Mouse (Mus musculus) kidney, embryonic 16.5 days (tissue): ENCODE results near the gene Fam167b. TPM values are rescaled to one million over a fixed set of nuclear protein-coding genes. Genes with fewer than 3 reads are reported as not detected.

Source experiments
- ATAC-seq: fragments of 200-750 bp; cut with Nextera tagmentation; 2 replicates; pipeline ENCODE4 v1.8.0; 2017; ENCODE audit warnings: moderate TSS enrichment; ENCODE audit not compliant: low FRiP score, low TSS enrichment
- H3K27ac ChIP-seq: fragments of 300-500 bp; sonication (generic); 2 replicates; pipeline ENCODE4 v1.5.1; 2014; ENCODE audit warnings: low read length
- H3K27me3 ChIP-seq: fragments of 300-500 bp; sonication (generic); 2 replicates; pipeline ENCODE4 v1.6.1; 2014; ENCODE audit warnings: low read length, control low read depth, mixed read lengths; ENCODE audit not compliant: insufficient read depth
- H3K36me3 ChIP-seq: fragments of 300-500 bp; sonication (generic); 2 replicates; pipeline ENCODE4 v1.6.1; 2014; ENCODE audit warnings: low read length, control low read depth, mixed read lengths; ENCODE audit not compliant: insufficient read depth
- H3K4me1 ChIP-seq: fragments of 300-500 bp; sonication (generic); 2 replicates; pipeline ENCODE4 v1.6.1; 2014; ENCODE audit warnings: low read length, control low read depth, mixed read lengths; ENCODE audit not compliant: insufficient read depth
- H3K4me2 ChIP-seq: fragments of 300-500 bp; sonication (generic); replicated peaks from 2 replicates; pipeline ENCODE4 v1.6.1; 2014; ENCODE audit warnings: low read depth, low read length
- H3K4me3 ChIP-seq: fragments of 300-500 bp; sonication (generic); 2 replicates; pipeline ENCODE4 v1.5.1; 2014; ENCODE audit warnings: mild to moderate bottlenecking, low read length
- H3K9ac ChIP-seq: fragments of 300-500 bp; sonication (generic); replicated peaks from 2 replicates; pipeline ENCODE4 v1.6.1; 2014; ENCODE audit warnings: low read length
- H3K9me3 ChIP-seq: fragments of 300-500 bp; sonication (generic); 2 replicates; pipeline ENCODE4 v1.6.1; 2016; ENCODE audit warnings: low read length, control low read depth
- WGBS: fragments of 180-500 bp; shearing (Covaris S2); extraction: QIAGEN DNeasy Blood & Tissue Kit; methylation state at CpG from one replicate; pipeline ENCODE4 v1.1.7; 2014; 5-methylcytosine and 5-hydroxymethylcytosine counted together
- polyA plus RNA-seq: library from polyadenylated mRNA; unstranded; fragments of >200 nt; fragmentation: Nextera tagmentation; extraction: Ambion mirVana; gene quantifications from 2 replicates; pipeline ENCODE4 v1.2.1, GENCODE M21; 2015

The Fam167b gene
- polyA plus RNA-seq, 1 experiment from 2014 or later, result 37.8 TPM

GRCm38 (mm10) chr4:129568366-129568765, 10.0 kb downstream of the Fam167b start:
- ATAC-seq, result no peak
- H3K27ac ChIP-seq, result no peak overlapping the region
- H3K4me3 ChIP-seq, result no peak overlapping the region
- peaks cover 3% of the 10 kb centered on the region for H3K4me1 ChIP-seq
- H3K27me3 ChIP-seq, result no peaks in the 10 kb centered on the region
- 88% methylated on average over 7 of the region's 7 CpGs for WGBS
- no peaks in the 10 kb centered on the region for H3K9me3 ChIP-seq
- H3K4me2 ChIP-seq, result no peak overlapping the region
- no peaks in the 10 kb centered on the region for H3K36me3 ChIP-seq
- H3K9ac ChIP-seq, result no peak overlapping the region

- no peak overlapping the region for H3K9ac ChIP-seq
- no peak for ATAC-seq
- H3K27me3 ChIP-seq, result no peaks in the 10 kb centered on the region
- no peak overlapping the region for H3K27ac ChIP-seq
- H3K4me2 ChIP-seq, result no peak overlapping the region
- H3K4me1 ChIP-seq, result peaks cover 6% of the 10 kb centered on the region
- 81% methylated on average over 6 of the region's 6 CpGs for WGBS
- H3K4me3 ChIP-seq, result no peak overlapping the region
- no peaks in the 10 kb centered on the region for H3K36me3 ChIP-seq
- no peaks in the 10 kb centered on the region for H3K9me3 ChIP-seq
Measured at GRCm38 (mm10) chr4:129565139-129565538, 13.2 kb downstream of the Fam167b start.

GRCm38 (mm10) chr4:129563718-129564117, 14.6 kb downstream of the Fam167b start:
- peaks cover 6% of the 10 kb centered on the region for H3K4me1 ChIP-seq
- 21% methylated on average over 8 of the region's 8 CpGs for WGBS
- H3K27ac ChIP-seq, result peak overlapping the region; percentile 44; the same call in 1 of the 2 replicates
- no peak overlapping the region for H3K4me2 ChIP-seq
- no peak overlapping the region for H3K9ac ChIP-seq
- H3K4me3 ChIP-seq, result no peak overlapping the region
- no peaks in the 10 kb centered on the region for H3K27me3 ChIP-seq
- ATAC-seq, result peak; percentile 87
- H3K9me3 ChIP-seq, result no peaks in the 10 kb centered on the region
- no peaks in the 10 kb centered on the region for H3K36me3 ChIP-seq

GRCm38 (mm10) chr4:129561184-129561583, 17.2 kb downstream of the Fam167b start:
- Histone ChIP-seq H3K27me3 (no peaks in the 10 kb centered on the region), H3K4me1 (peaks cover 19% of the 10 kb centered on the region), H3K36me3 (no peaks in the 10 kb centered on the region), H3K27ac (no peak overlapping the region), H3K9ac (no peak overlapping the region), H3K4me3 (no peak overlapping the region), H3K9me3 (no peaks in the 10 kb centered on the region), H3K4me2 (no peak overlapping the region)
- WGBS, result 74% methylated on average over 5 of the region's 5 CpGs
- no peak for ATAC-seq

- WGBS, result 81% methylated on average over 12 of the region's 12 CpGs
- Histone ChIP-seq H3K36me3 (no peaks in the 10 kb centered on the region), H3K9me3 (no peaks in the 10 kb centered on the region), H3K27ac (no peak overlapping the region), H3K27me3 (no peaks in the 10 kb centered on the region), H3K4me3 (no peak overlapping the region), H3K9ac (no peak overlapping the region), H3K4me1 (peaks cover 28% of the 10 kb centered on the region), H3K4me2 (no peak overlapping the region)
- ATAC-seq, result no peak
Measured at GRCm38 (mm10) chr4:129558321-129558955, 19.9 kb downstream of the Fam167b start.

- 0 out of 2 replicates have a peak, but pooled peaks have one; percentile 16 for ATAC-seq
- peak overlapping the region; percentile 79 for H3K27ac ChIP-seq
- 52% methylated on average over 9 of the region's 9 CpGs for WGBS
Measured at GRCm38 (mm10) chr4:129557256-129557808, 21.0 kb downstream of the Fam167b start.

DNA sequence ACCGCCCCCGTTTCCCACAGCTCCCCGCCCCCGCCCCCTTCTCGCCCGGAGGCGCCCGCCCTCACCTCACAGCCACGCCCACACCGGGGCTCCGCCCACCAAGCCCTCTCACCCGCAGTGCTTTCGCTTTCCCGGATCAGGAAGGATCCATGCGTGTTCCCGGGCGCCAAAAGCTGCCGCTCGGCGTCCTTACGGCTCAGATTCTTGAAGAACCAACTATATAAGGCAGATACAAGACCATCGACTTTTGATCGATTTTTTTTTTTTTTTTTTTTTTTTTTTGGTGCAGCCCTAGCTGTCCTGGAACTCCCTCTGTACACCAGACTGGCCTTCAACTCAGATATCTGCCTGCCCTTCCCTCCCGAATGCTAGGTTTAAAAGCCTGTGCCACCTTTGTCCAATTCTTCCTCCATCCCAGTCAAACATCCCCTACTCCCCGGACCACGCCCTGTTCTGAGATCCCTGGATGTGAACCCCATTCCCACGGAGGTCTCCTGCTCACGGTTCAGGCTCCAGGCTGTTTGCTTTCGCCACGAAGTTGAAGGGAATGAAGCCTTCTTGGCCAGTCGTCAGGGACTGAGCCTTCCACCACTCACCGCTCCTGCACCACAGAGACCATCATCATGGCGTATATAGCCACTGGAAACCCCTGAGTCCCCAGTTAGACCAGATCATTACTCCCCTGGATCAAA, 21.7 kb downstream of the Fam167b start:
- peak; percentile 80 for ATAC-seq
- H3K27me3 ChIP-seq, result no peaks in the 10 kb centered on the region
- peak overlapping the region; percentile 87 for H3K4me2 ChIP-seq
- peak overlapping the region; percentile 69 for H3K4me3 ChIP-seq
- peak overlapping the region; percentile 79 for H3K27ac ChIP-seq
- H3K36me3 ChIP-seq, result no peaks in the 10 kb centered on the region
- WGBS, result 6% methylated on average over 31 of the region's 33 CpGs
- H3K9me3 ChIP-seq, result no peaks in the 10 kb centered on the region
- H3K4me1 ChIP-seq, result peaks cover 24% of the 10 kb centered on the region
- peak overlapping the region; percentile 77 for H3K9ac ChIP-seq

More at GRCm38 (mm10) chr4:129557256-129557808, 21.0 kb downstream of the Fam167b start:
- H3K4me2 ChIP-seq, result peak overlapping the region; percentile 87
- H3K9ac ChIP-seq, result peak overlapping the region; percentile 77
- peaks cover 24% of the 10 kb centered on the region for H3K4me1 ChIP-seq
- H3K9me3 ChIP-seq, result no peaks in the 10 kb centered on the region
- no peaks in the 10 kb centered on the region for H3K36me3 ChIP-seq
- no peak overlapping the region for H3K4me3 ChIP-seq
- no peaks in the 10 kb centered on the region for H3K27me3 ChIP-seq

DNA sequence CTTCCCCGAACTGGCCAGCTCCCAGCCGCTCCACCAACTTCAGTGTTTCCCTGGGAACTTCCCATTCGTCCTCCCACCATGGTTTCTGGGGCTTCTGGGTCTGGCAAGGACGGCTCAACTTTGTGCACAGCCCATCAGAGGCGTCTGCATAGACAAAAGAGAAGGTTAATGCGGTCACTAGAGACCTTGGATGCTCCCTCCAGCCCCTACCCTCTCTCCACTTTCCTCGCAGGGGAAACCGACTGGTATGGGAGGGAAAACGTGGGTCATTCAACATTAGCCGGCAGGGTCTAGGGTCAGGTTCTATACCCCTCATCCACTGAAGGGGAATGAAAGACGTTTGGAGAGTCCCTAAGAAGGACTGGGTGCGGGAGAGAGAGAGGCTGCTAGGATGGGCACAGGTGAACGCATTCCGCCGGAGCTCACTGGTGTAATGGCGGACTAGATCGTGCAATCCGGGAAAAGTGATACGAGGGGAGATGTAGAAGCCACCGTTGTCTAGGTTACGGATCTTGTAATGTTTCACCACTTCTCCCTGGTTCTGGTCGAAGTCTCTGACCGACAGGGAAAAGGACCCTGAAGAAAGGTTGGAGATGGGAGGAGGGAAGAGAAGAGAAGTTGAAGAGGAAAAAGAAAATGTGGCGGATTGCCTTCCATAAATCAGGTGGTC, 22.4 kb downstream of the Fam167b start:
- Histone ChIP-seq H3K4me2 (peak overlapping the region; percentile 87), H3K27me3 (no peaks in the 10 kb centered on the region), H3K4me1 (peaks cover 24% of the 10 kb centered on the region), H3K9ac (peak overlapping the region; percentile 77), H3K27ac (peak overlapping the region; percentile 86), H3K4me3 (peak overlapping the region; percentile 69), H3K36me3 (no peaks in the 10 kb centered on the region), H3K9me3 (no peaks in the 10 kb centered on the region)
- under 1% methylated on average over 24 of the region's 24 CpGs for WGBS
- ATAC-seq, result peak; percentile 74

DNA sequence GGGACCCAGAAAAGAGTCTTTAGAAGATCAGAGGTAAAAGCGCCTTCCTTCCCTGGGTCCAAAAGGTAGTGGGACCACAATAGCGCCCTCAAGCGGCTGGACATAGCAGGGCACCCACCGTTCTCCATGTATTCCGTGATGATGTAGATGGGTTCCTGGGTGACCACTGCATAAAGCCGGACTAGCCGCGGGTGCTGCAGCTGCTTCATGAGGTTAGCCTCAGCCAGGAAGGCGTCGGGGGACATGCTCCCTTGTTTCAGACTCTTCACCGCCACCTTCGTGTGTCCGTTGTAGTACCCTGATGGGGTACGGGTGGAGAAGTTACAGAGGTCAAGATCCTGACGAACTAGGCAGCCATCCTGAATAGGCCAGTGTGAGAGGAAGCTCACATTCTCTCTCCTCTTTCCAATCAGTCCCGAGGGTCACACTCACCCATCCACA, 22.9 kb downstream of the Fam167b start:
- peak; percentile 39 for ATAC-seq
- Histone ChIP-seq H3K4me1 (peaks cover 24% of the 10 kb centered on the region), H3K27me3 (no peaks in the 10 kb centered on the region), H3K36me3 (no peaks in the 10 kb centered on the region), H3K9ac (peak overlapping the region; percentile 77), H3K9me3 (no peaks in the 10 kb centered on the region), H3K4me2 (peak overlapping the region; percentile 87), H3K4me3 (peak overlapping the region; percentile 69), H3K27ac (peak overlapping the region; percentile 86)
- WGBS, result 3% methylated on average over 16 of the region's 16 CpGs
